Mouse (Mus musculus) limb, embryonic 11.5 days (tissue): Measurements from ENCODE around the gene Myo1e. TPM values are rescaled to one million over a fixed set of nuclear protein-coding genes. Genes with fewer than 3 reads are reported as not detected.

Experiments used
- ATAC-seq: fragments of 200-750 bp; cut with Nextera tagmentation; 2 replicates; pipeline ENCODE4 v1.8.0; 2017; ENCODE audit warnings: low read depth; ENCODE audit not compliant: insufficient number of reproducible peaks, low FRiP score, low TSS enrichment
- DNase-seq: peaks from one replicate; pipeline ENCODE4 v3.0.0-alpha.2; 2015; ENCODE audit warnings: low spot score
- H3K27ac ChIP-seq: fragments of 300-500 bp; sonication (generic); replicated peaks from 2 replicates; pipeline ENCODE4 v1.5.1; 2014; ENCODE audit warnings: low read depth, mild to moderate bottlenecking, low read length
- H3K27me3 ChIP-seq: fragments of 300-500 bp; sonication (generic); 2 replicates; pipeline ENCODE4 v1.6.1; 2014; ENCODE audit warnings: mild to moderate bottlenecking, low read length, mixed read lengths; ENCODE audit not compliant: control insufficient read depth, insufficient read depth
- H3K36me3 ChIP-seq: fragments of 300-500 bp; sonication (generic); 2 replicates; pipeline ENCODE4 v1.6.1; 2014; ENCODE audit warnings: mild to moderate bottlenecking, low read length, moderate library complexity, mixed read lengths; ENCODE audit not compliant: control insufficient read depth, insufficient read depth
- H3K4me1 ChIP-seq: fragments of 300-500 bp; sonication (generic); 2 replicates; pipeline ENCODE4 v1.6.1; 2014; ENCODE audit warnings: low read length, mixed read lengths; ENCODE audit not compliant: control insufficient read depth, insufficient read depth
- H3K4me2 ChIP-seq: fragments of 300-500 bp; sonication (generic); 2 replicates; pipeline ENCODE4 v1.6.1; 2014; ENCODE audit warnings: low read depth, mild to moderate bottlenecking, moderate library complexity; ENCODE audit not compliant: severe bottlenecking
- H3K4me3 ChIP-seq: fragments of 300-500 bp; sonication (generic); 2 replicates; pipeline ENCODE4 v1.5.1; 2014; ENCODE audit warnings: low read depth, low read length
- H3K9ac ChIP-seq: fragments of 300-500 bp; sonication (generic); 2 replicates; pipeline ENCODE4 v1.6.1; 2014; ENCODE audit warnings: mild to moderate bottlenecking, low read length
- H3K9me3 ChIP-seq: fragments of 300-500 bp; sonication (generic); 2 replicates; pipeline ENCODE4 v1.6.1; 2016; ENCODE audit warnings: low read length; ENCODE audit not compliant: control insufficient read depth
- WGBS: fragments of 180-500 bp; shearing (Covaris S2); extraction: QIAGEN DNeasy Blood & Tissue Kit; methylation state at CpG from one replicate; pipeline ENCODE4 v1.1.7; 2014; 5-methylcytosine and 5-hydroxymethylcytosine counted together
- microRNA-seq: library from miRNA; unstranded; fragments of <30 nt; microRNA quantifications from one replicate; pipeline ENCODE4, GENCODE M21; 2016
- polyA plus RNA-seq: library from polyadenylated mRNA; unstranded; fragments of >200 nt; fragmentation: Nextera tagmentation; extraction: Ambion mirVana; gene quantifications from 2 replicates; pipeline ENCODE4 v1.2.1, GENCODE M21; 2014

The Myo1e gene
- polyA plus RNA-seq, 1 experiment from 2014 or later = 16.9 TPM

DNA sequence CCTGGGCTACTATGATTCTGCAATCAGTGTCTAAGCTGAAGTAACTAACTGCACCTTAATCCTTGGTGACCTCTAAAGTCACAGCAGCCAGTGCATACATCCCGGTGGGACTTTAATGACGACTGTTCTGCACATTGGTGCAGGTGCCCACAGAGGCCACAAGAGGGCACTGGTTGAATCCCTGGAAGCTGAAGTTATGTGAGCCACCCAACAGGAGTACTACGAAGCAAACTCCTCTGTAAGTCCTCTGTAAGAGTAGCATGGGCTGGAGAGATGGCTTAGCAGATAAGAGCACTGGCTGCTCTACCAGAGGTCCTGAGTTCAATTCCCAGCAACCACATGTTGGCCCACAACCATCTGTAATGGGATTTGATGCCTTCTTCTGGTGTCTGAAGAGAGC lies 209.3 kb downstream of the Myo1e start:
- WGBS = 79% methylated on average over 3 of the region's 3 CpGs
- no peak overlapping the region for H3K4me2 ChIP-seq
- no peak for ATAC-seq
- no peak overlapping the region for H3K27ac ChIP-seq
- H3K9me3 ChIP-seq = no peaks in the 10 kb centered on the region
- H3K4me3 ChIP-seq = no peak overlapping the region
- H3K36me3 ChIP-seq = peaks cover 21% of the 10 kb centered on the region
- H3K4me1 ChIP-seq = no peaks in the 10 kb centered on the region
- DNase-seq = no peak
- no peaks in the 10 kb centered on the region for H3K27me3 ChIP-seq
- H3K9ac ChIP-seq = no peak overlapping the region

- DNase-seq (peak; percentile 94), ATAC-seq (peak; percentile 92)
- Histone ChIP-seq H3K9ac (peak within 1 kb of the TSS; percentile 89), H3K36me3 (peaks cover 7% of the 10 kb centered on the region), H3K9me3 (no peaks in the 10 kb centered on the region), H3K27me3 (no peaks in the 10 kb centered on the region), H3K27ac (peak within 1 kb of the TSS; percentile 67), H3K4me1 (no peaks in the 10 kb centered on the region), H3K4me2 (peak within 1 kb of the TSS; percentile 85), H3K4me3 (peak within 1 kb of the TSS; percentile 77)
- WGBS = 3% methylated on average over 40 of the region's 45 CpGs
These were observed 214.3 kb downstream of the Myo1e start, which contains the start of gene Ccnb2 for GRCm38 (mm10) chr9:70421257-70422056. Gene Ccnb2 (minus strand): TSS chr9:70421547.

DNA sequence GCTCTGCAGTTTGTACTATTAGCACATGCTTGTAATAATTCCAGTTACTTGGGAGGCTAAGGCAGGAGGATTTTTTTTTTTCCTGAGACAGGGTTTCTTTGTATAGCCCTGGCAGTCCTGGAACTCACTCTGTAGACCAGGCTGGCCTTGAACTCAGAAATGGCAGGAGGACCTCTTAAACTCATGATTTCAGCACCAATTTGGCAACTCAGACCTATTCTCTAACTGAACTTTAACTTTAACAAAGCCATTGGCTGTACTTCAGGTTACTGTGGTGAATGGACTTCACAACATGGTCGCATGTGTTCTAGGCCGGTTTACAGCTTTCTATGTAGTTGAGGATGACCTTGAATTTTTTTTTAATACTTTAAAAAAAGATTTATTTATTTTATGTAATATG lies 215.5 kb downstream of the Myo1e start:
- H3K4me2 ChIP-seq = no peak overlapping the region
- 96% methylated on average over 2 of the region's 2 CpGs for WGBS
- H3K4me3 ChIP-seq = no peak overlapping the region
- no peak overlapping the region for H3K9ac ChIP-seq
- H3K4me1 ChIP-seq = no peaks in the 10 kb centered on the region
- peaks cover 6% of the 10 kb centered on the region for H3K36me3 ChIP-seq
- H3K27ac ChIP-seq = no peak overlapping the region
- no peaks in the 10 kb centered on the region for H3K27me3 ChIP-seq
- H3K9me3 ChIP-seq = no peaks in the 10 kb centered on the region
- DNase-seq = no peak
- ATAC-seq = no peak

- Histone ChIP-seq H3K4me1 (no peaks in the 10 kb centered on the region), H3K4me3 (no peak overlapping the region), H3K27ac (no peak overlapping the region), H3K4me2 (no peak overlapping the region), H3K36me3 (peaks cover 15% of the 10 kb centered on the region), H3K27me3 (no peaks in the 10 kb centered on the region), H3K9me3 (no peaks in the 10 kb centered on the region), H3K9ac (no peak overlapping the region)
- ATAC-seq (no peak), DNase-seq (no peak)
- WGBS = 98% methylated on average over 4 of the region's 4 CpGs
These were observed 232.8 kb downstream of the Myo1e start for GRCm38 (mm10) chr9:70439959-70440358.

GRCm38 (mm10) chr9:70449072-70449471 lies 241.9 kb downstream of the Myo1e start:
- Histone ChIP-seq H3K27me3 (no peaks in the 10 kb centered on the region), H3K4me1 (no peaks in the 10 kb centered on the region), H3K4me2 (no peak overlapping the region), H3K9me3 (no peaks in the 10 kb centered on the region), H3K36me3 (peaks cover 10% of the 10 kb centered on the region; the same call in 1 of the 2 replicates), H3K4me3 (no peak overlapping the region), H3K9ac (no peak overlapping the region), H3K27ac (no peak overlapping the region)
- DNase-seq = no peak
- 94% methylated on average over 5 of the region's 5 CpGs for WGBS
- ATAC-seq = no peak

Small RNA genes within 50 kb of the gene (microRNA-seq; reads per million reads assigned to microRNA genes)
- gene Mir5626 = 7.6 reads per million, percentile 17 among the genes with 10 or more reads in this experiment

Other genes with a start within 250 kb of the Myo1e start
- 113 and 127 TPM in 2 replicates for gene Bnip2, start 217.9 kb upstream of the Myo1e start, polyA plus RNA-seq
- gene Gtf2a2, start 194.8 kb upstream of the Myo1e start, polyA plus RNA-seq = 204 and 208 TPM in 2 replicates
- 0.06 TPM in 1 of 2 replicates, not detected in the other for gene Gcnt3, start 169.3 kb upstream of the Myo1e start, polyA plus RNA-seq
- gene Fam81a, start 64.8 kb upstream of the Myo1e start, polyA plus RNA-seq = 1.7 and 2.3 TPM in 2 replicates
- gene Ccnb2, start 214.2 kb downstream of the Myo1e start, polyA plus RNA-seq = 255 TPM in 2 replicates